Mouse (Mus musculus) thymus, postnatal 10 days (tissue): ENCODE data around the gene Kctd10.
A peak's percentile ranks its signal among the peaks of the same experiment; 100 is the strongest.

Experiments used
- DNase-seq, 2 experiments: peaks; one replicate each; pipeline ENCODE4 v3.0.0; 2021; ENCODE audit warnings: low spot score in 2 of 2

Gene Kctd10

DNA sequence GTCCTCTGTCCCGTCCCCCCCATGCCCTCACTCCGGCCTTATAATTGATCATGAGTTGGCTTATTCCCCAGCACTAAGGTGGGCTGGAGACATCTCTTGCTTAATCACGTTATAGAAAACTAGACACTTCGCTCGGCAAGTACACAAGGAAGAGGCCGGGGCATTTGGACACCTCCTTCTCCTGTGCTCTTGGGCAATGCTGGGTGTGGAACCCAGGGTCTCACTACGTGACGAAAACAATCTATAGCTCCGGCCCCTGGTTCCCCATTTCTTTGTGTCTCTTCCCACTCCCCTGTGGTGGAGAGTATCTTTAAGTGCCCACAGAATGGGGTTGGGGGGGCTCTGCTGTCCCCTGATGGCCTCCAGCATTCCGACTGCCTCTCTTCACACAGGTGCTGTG is 33.3 kb downstream of the Kctd10 start:
- DNase-seq = no peak

DNA sequence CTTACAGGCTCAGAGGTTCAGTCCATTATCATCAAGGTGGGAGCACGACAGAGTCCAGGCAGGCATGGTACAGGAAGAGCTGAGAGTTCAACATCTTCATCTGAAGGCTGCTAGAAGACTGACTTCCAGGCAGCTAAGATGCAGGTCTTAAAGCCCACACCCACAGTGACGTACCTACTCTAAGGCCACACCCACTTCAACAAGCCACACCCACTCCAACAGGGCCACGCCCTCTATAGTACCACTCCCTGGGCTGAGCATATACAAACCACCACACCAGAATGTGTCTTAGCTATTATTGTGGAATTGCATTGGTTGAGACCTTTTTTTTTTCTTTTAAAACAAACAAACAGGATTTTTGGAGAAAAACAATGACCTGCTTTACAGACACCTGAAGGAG is 34.8 kb downstream of the Kctd10 start:
- DNase-seq = no peak

DNA sequence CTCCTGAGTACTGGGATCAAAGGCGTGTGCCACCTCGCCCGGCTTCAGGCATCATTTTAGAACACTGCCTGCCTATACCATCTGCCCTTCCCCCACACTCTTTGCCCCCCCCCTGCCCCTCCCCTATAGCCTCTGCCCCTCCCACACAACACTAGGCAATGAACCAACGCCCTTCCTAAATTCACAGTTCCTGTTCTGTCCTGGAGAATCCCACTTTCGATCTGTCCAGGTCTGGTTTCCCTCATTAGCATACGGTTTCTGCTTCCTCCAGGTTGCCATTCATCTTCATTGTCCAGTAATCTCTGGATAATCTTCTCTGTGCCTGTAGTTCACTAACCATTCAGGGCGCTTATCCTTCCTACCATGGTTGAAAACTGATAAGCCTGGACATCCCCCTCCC is 36.7 kb downstream of the Kctd10 start:
- DNase-seq = no peak

DNA sequence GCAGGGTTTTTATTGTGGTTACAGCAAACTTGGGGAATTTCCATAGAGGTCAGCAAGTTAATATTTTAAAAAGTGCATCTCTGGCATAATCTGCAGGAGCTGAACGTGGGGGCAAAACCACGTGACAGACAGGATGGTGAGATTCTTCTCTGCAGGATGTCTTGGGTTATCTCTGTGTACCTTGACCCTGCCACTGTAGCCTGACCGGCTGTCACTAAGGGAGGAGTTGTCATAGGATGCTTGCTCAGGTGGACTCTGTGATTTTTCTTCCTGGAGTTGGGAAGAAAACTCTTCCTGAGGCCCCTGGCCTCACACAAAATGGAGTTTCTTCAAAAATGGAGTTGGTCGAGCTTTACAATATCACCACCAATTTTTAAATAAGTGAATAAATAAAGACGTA is 37.3 kb downstream of the Kctd10 start:
- no peak for DNase-seq

GRCm38 (mm10) chr5:114323791-114324507 is 56.4 kb downstream of the Kctd10 start:
- DNase-seq = peak; percentile 23 to 52

DNA sequence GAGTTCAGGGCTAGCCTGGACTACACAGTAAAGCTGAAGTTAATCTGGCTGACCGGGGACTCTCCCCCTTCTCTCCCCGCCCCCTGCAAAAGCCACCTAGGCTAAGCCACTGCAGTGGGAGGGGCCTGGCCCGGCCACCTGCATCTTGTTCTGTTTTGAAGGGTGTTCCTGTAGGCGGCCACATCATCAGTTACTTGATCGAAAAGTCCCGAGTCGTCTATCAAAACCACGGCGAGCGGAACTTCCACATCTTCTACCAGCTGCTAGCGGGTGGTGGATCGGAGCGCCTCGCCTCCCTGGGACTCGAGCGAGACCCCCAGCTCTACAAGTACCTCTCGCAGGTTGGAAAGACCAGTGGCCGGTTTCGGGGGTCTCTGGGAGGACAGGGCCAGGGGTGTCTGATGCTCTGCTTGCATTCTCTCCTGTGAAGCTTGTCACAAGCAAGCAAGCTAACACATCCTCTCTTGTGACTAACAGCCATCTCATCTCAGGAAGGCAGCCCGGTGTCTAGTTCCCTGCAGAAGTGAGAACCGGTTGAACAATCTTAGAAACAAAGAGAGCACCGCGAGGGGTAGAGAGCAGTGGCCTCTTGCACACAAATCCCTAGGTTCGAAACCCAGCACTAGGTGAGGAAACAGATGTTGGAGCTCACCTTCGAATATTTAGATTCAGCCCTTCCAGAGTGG is 57.1 kb downstream of the Kctd10 start:
- peak; percentile 33 to 40 for DNase-seq
